Mouse (Mus musculus) hindbrain, embryonic 15.5 days (tissue): ENCODE data around the gene Ppp2r2d. TPM values are rescaled to one million over a fixed set of nuclear protein-coding genes. Genes with fewer than 3 reads are reported as not detected.

Experiments
- ATAC-seq: fragments of 200-750 bp; cut with Nextera tagmentation; 2 replicates; pipeline ENCODE4 v1.8.0; 2017; ENCODE audit warnings: low read depth, moderate number of reproducible peaks, moderate TSS enrichment; ENCODE audit not compliant: low FRiP score
- H3K27ac ChIP-seq: fragments of 300-500 bp; sonication (generic); replicated peaks from 2 replicates; pipeline ENCODE4 v1.5.1; 2015; ENCODE audit warnings: mild to moderate bottlenecking, inconsistent platforms
- H3K27me3 ChIP-seq: fragments of 300-500 bp; sonication (generic); 2 replicates; pipeline ENCODE4 v1.6.1; 2015; ENCODE audit warnings: control low read depth, inconsistent platforms
- H3K36me3 ChIP-seq: fragments of 300-500 bp; sonication (generic); 2 replicates; pipeline ENCODE4 v1.6.1; 2015; ENCODE audit warnings: control low read depth, inconsistent platforms
- H3K4me1 ChIP-seq: fragments of 300-500 bp; sonication (generic); replicated peaks from 2 replicates; pipeline ENCODE4 v1.6.1; 2015; ENCODE audit warnings: control low read depth, inconsistent platforms
- H3K4me2 ChIP-seq: fragments of 300-500 bp; sonication (generic); 2 replicates; pipeline ENCODE4 v1.6.1; 2015; ENCODE audit warnings: moderate library complexity, mild to moderate bottlenecking, inconsistent platforms
- H3K4me3 ChIP-seq: fragments of 300-500 bp; sonication (generic); 2 replicates; pipeline ENCODE4 v1.5.1; 2015; ENCODE audit warnings: mild to moderate bottlenecking, inconsistent platforms
- H3K9ac ChIP-seq: fragments of 300-500 bp; sonication (generic); 2 replicates; pipeline ENCODE4 v1.6.1; 2015; ENCODE audit warnings: inconsistent platforms
- H3K9me3 ChIP-seq: fragments of 300-500 bp; sonication (generic); 2 replicates; pipeline ENCODE4 v1.6.1; 2016; ENCODE audit warnings: control low read depth, inconsistent platforms
- WGBS: fragments of 180-500 bp; shearing (Covaris S2); methylation state at CpG from one replicate; pipeline ENCODE4 v1.1.7; 2015; 5-methylcytosine and 5-hydroxymethylcytosine counted together
- polyA plus RNA-seq: library from polyadenylated mRNA; unstranded; fragments of >200 nt; fragmentation: Nextera tagmentation; extraction: Ambion mirVana; gene quantifications from 2 replicates; pipeline ENCODE4 v1.2.1, GENCODE M21; 2015

Ppp2r2d gene
- polyA plus RNA-seq, 1 experiment from 2014 or later, result 92.6 TPM

GRCm38 (mm10) chr7:138843421-138843820 lies 2.5 kb upstream of the Ppp2r2d start:
- Histone ChIP-seq H3K36me3 (no peaks in the 10 kb centered on the region), H3K4me1 (peaks cover 61% of the 10 kb centered on the region), H3K9me3 (no peaks in the 10 kb centered on the region), H3K27me3 (no peaks in the 10 kb centered on the region), H3K27ac (no peak overlapping the region), H3K4me3 (no peak overlapping the region), H3K9ac (no peak overlapping the region), H3K4me2 (peak overlapping the region; percentile 83)
- ATAC-seq, result no peak
- WGBS, result 85% methylated on average over 4 of the region's 4 CpGs

GRCm38 (mm10) chr7:138845111-138845510 lies 768 bp upstream of the Ppp2r2d start:
- Histone ChIP-seq H3K9ac (peak overlapping the region; percentile 96), H3K4me1 (peaks cover 71% of the 10 kb centered on the region), H3K4me2 (peak overlapping the region; percentile 83), H3K27ac (peak overlapping the region; percentile 99), H3K9me3 (no peaks in the 10 kb centered on the region), H3K27me3 (no peaks in the 10 kb centered on the region), H3K36me3 (no peaks in the 10 kb centered on the region), H3K4me3 (peak overlapping the region; percentile 96)
- ATAC-seq, result no peak
- 45% methylated on average over 8 of the region's 8 CpGs for WGBS

- Histone ChIP-seq H3K4me2 (peak overlapping the region; percentile 83), H3K9ac (peak overlapping the region; percentile 96), H3K27ac (peak overlapping the region; percentile 99), H3K27me3 (no peaks in the 10 kb centered on the region), H3K4me1 (peaks cover 67% of the 10 kb centered on the region), H3K36me3 (peaks cover 2% of the 10 kb centered on the region; the same call in 1 of the 2 replicates), H3K9me3 (no peaks in the 10 kb centered on the region), H3K4me3 (peak overlapping the region; percentile 96)
- 0% methylated on average over 52 of the region's 61 CpGs for WGBS
- peak; percentile 72 for ATAC-seq
Observed at GRCm38 (mm10) chr7:138846502-138846991, 668 bp downstream of the Ppp2r2d start.

- H3K9me3 ChIP-seq, result no peaks in the 10 kb centered on the region
- 50% methylated on average over 13 of the region's 13 CpGs for WGBS
- H3K27ac ChIP-seq, result peak overlapping the region; percentile 99; the same call in 1 of the 2 replicates
- H3K36me3 ChIP-seq, result peaks cover 12% of the 10 kb centered on the region
- no peaks in the 10 kb centered on the region for H3K27me3 ChIP-seq
- H3K4me3 ChIP-seq, result peak overlapping the region; percentile 96
- peak overlapping the region; percentile 83 for H3K4me2 ChIP-seq
- peak overlapping the region; percentile 96 for H3K9ac ChIP-seq
- ATAC-seq, result no peak
- H3K4me1 ChIP-seq, result peaks cover 61% of the 10 kb centered on the region
Observed at GRCm38 (mm10) chr7:138847316-138848027, 1.6 kb downstream of the Ppp2r2d start.

GRCm38 (mm10) chr7:138848028-138848920 lies 2.4 kb downstream of the Ppp2r2d start:
- Histone ChIP-seq H3K9me3 (no peaks in the 10 kb centered on the region), H3K27me3 (no peaks in the 10 kb centered on the region), H3K9ac (no peak overlapping the region), H3K4me1 (peaks cover 53% of the 10 kb centered on the region), H3K27ac (no peak overlapping the region), H3K4me2 (peak overlapping the region; percentile 83), H3K4me3 (peak overlapping the region; percentile 96), H3K36me3 (peaks cover 20% of the 10 kb centered on the region)
- 79% methylated on average over 7 of the region's 7 CpGs for WGBS
- ATAC-seq, result no peak

GRCm38 (mm10) chr7:138850083-138850482 lies 4.2 kb downstream of the Ppp2r2d start:
- no peak for ATAC-seq
- Histone ChIP-seq H3K9me3 (no peaks in the 10 kb centered on the region), H3K9ac (no peak overlapping the region), H3K4me2 (no peak overlapping the region), H3K27me3 (no peaks in the 10 kb centered on the region), H3K27ac (no peak overlapping the region), H3K4me1 (peaks cover 35% of the 10 kb centered on the region), H3K36me3 (peaks cover 24% of the 10 kb centered on the region), H3K4me3 (no peak overlapping the region)

- Histone ChIP-seq H3K36me3 (peaks cover 29% of the 10 kb centered on the region), H3K27ac (no peak overlapping the region), H3K4me1 (peaks cover 15% of the 10 kb centered on the region), H3K4me3 (no peak overlapping the region), H3K27me3 (no peaks in the 10 kb centered on the region), H3K9ac (no peak overlapping the region), H3K9me3 (no peaks in the 10 kb centered on the region), H3K4me2 (no peak overlapping the region)
- no peak for ATAC-seq
- WGBS, result 97% methylated on average over 4 of the region's 4 CpGs
Observed at GRCm38 (mm10) chr7:138853417-138854031, 7.6 kb downstream of the Ppp2r2d start.

GRCm38 (mm10) chr7:138854201-138854600 lies 8.3 kb downstream of the Ppp2r2d start:
- no peaks in the 10 kb centered on the region for H3K9me3 ChIP-seq
- no peak overlapping the region for H3K9ac ChIP-seq
- H3K4me3 ChIP-seq, result no peak overlapping the region
- no peak for ATAC-seq
- 88% methylated on average over 2 of the region's 2 CpGs for WGBS
- H3K27ac ChIP-seq, result no peak overlapping the region
- no peak overlapping the region for H3K4me2 ChIP-seq
- H3K36me3 ChIP-seq, result peaks cover 29% of the 10 kb centered on the region
- no peaks in the 10 kb centered on the region for H3K27me3 ChIP-seq
- H3K4me1 ChIP-seq, result peaks cover 13% of the 10 kb centered on the region

- 48% methylated on average over 2 of the region's 2 CpGs for WGBS
- ATAC-seq, result no peak
- no peaks in the 10 kb centered on the region for H3K9me3 ChIP-seq
- H3K4me2 ChIP-seq, result no peak overlapping the region
- H3K36me3 ChIP-seq, result peaks cover 28% of the 10 kb centered on the region
- H3K27ac ChIP-seq, result no peak overlapping the region
- no peaks in the 10 kb centered on the region for H3K27me3 ChIP-seq
- H3K4me3 ChIP-seq, result no peak overlapping the region
- H3K4me1 ChIP-seq, result no peaks in the 10 kb centered on the region; the same call in 1 of the 2 replicates
- no peak overlapping the region for H3K9ac ChIP-seq
Observed at GRCm38 (mm10) chr7:138856670-138857069, 10.8 kb downstream of the Ppp2r2d start.

- ATAC-seq, result no peak; the same call in 1 of the 2 replicates
- Histone ChIP-seq H3K27ac (no peak overlapping the region), H3K9ac (no peak overlapping the region), H3K27me3 (no peaks in the 10 kb centered on the region), H3K4me1 (0 out of 2 replicates have a peak, but pooled peaks cover 12% of the 10 kb centered on the region), H3K36me3 (peaks cover 14% of the 10 kb centered on the region), H3K4me3 (no peak overlapping the region), H3K4me2 (no peak overlapping the region), H3K9me3 (no peaks in the 10 kb centered on the region)
- 92% methylated on average over 3 of the region's 3 CpGs for WGBS
Observed at GRCm38 (mm10) chr7:138863950-138864572, 18.2 kb downstream of the Ppp2r2d start.

GRCm38 (mm10) chr7:138864776-138865175 lies 18.9 kb downstream of the Ppp2r2d start:
- Histone ChIP-seq H3K4me1 (0 out of 2 replicates have a peak, but pooled peaks cover 12% of the 10 kb centered on the region), H3K36me3 (peaks cover 20% of the 10 kb centered on the region), H3K27me3 (no peaks in the 10 kb centered on the region), H3K27ac (no peak overlapping the region), H3K4me3 (no peak overlapping the region), H3K4me2 (no peak overlapping the region), H3K9ac (no peak overlapping the region), H3K9me3 (no peaks in the 10 kb centered on the region)
- WGBS, result 100% methylated on average over 1 of the region's 1 CpGs
- ATAC-seq, result no peak
